In genomic region chr13:93607701-93608100, GRCm38 (mm10) we compare ENCODE assay signal across 28 mouse cellular contexts. TPM values are rescaled to one million over a fixed set of nuclear protein-coding genes. Genes with fewer than 3 reads are reported as not detected.
DNase-seq lines count a peak whose midpoint lies in the region; TF ChIP-seq lines count a peak whose summit lies in the region.
"Had no signal": no experiment of that assay in that cellular context is flagged by ENCODE, and none has a peak within 500 bp of the region (broad histone marks: within the 10 kb centered on the region; RNA-seq: fewer than 3 reads in every experiment).

No protein-coding gene starts in this region.

- H3K27ac ChIP-seq in kidney, adult 2 months (ENCODE audit: insufficient read depth, low read depth, low read length), result peak overlapping the region; percentile 85
- H3K27ac ChIP-seq: forebrain, embryonic 10.5 days; forebrain, embryonic 13.5 days; heart, embryonic 13.5 days; hindbrain, embryonic 14.5 days had no signal

- TF ChIP-seq CTCF in kidney, adult 2 months (conservative IDR thresholded peaks at IDR 0.05; ENCODE audit: insufficient read depth, insufficient read length, low read depth, low read length), result no peak

- H3K4me3 ChIP-seq in kidney, adult 2 months (ENCODE audit: insufficient read depth, low read depth, low read length), result no peak overlapping the region
- H3K4me3 ChIP-seq: forebrain, embryonic 10.5 days; forebrain, embryonic 13.5 days; heart, embryonic 13.5 days had no signal

- H3K4me1 ChIP-seq in kidney, adult 2 months (ENCODE audit: control insufficient read depth, insufficient read depth, low read length), result peaks cover 12% of the 10 kb centered on the region; the same call in 1 of the 2 replicates
- H3K4me1 ChIP-seq: forebrain, embryonic 10.5 days had no signal

- H3K36me3 ChIP-seq in kidney, adult 2 months (ENCODE audit: control insufficient read depth, insufficient read depth, low read length), result no peaks in the 10 kb centered on the region
- H3K36me3 ChIP-seq: forebrain, embryonic 10.5 days; heart, embryonic 13.5 days had no signal

- intact Hi-C loops in left cerebral cortex, postnatal 14 days (cut with DNase I), result loop anchor here (10.0 kb wide), 1 partner anchor 303 kb away; no protein-coding TSS in a partner anchor
- intact Hi-C loops in left cerebral cortex, postnatal 10 days (cut with DNase I), result loop anchor here (5.0 kb wide), 1 partner anchor 95 kb away; no protein-coding TSS in a partner anchor
- intact Hi-C loops in left cerebral cortex, postnatal 36 days (cut with DNase I), result no loop called here

- TF ChIP-seq POLR2A in kidney, adult 2 months (IDR thresholded peaks at IDR 0.05; ENCODE audit: low read depth, low read length), result no peak

- WGBS in kidney, adult 2 months, result 98% methylated on average over 3 of the region's 3 CpGs

- H3K27me3 ChIP-seq in kidney, adult 2 months (replicated peaks; ENCODE audit: control insufficient read depth, insufficient read depth, low read length), result no peaks in the 10 kb centered on the region
- H3K27me3 ChIP-seq: forebrain, embryonic 13.5 days; heart, embryonic 13.5 days had no signal

- no peak for DNase-seq in kidney, adult 2 months
- no peak for DNase-seq in kidney, adult 8-10 months
- peak; percentile 28 for DNase-seq in layer of hippocampus, adult 9-11 months
- no peak for DNase-seq in layer of hippocampus, postnatal 36 days
- peak; percentile 14 to 67 for DNase-seq in left cerebral cortex, postnatal 14 days (ENCODE audit: low spot score in 2 of 2)
- DNase-seq in left cerebral cortex, postnatal 10 days (ENCODE audit: extremely low spot score in 1 of 2, low spot score in 2 of 2), result no peak
- DNase-seq in left cerebral cortex, postnatal 36 days (ENCODE audit: low spot score in 2 of 2), result peak; percentile 32 to 33
- DNase-seq in cerebellum, adult 9-11 months, result no peak
- DNase-seq: adrenal gland, adult 2 months; adrenal gland, postnatal 14 days; cerebellum, adult 11-12 months; cerebellum, adult 8-10 months; cerebellum, postnatal 14 days; gastrocnemius, postnatal 25 days; heart, adult 18-20 months; heart, postnatal 14 days; heart, postnatal 4 days had no signal

RNA-seq across cellular contexts. Expression of gene Bhmt, which starts 30.1 kb away (rescaled TPM):
- 20.3 and 26.4 TPM in 2 replicates for polyA plus RNA-seq in kidney, adult 2 months (2012; rRNA removed)
- total RNA-seq in layer of hippocampus, postnatal 36 days (2021), result not detected
- under 1 TPM in 1 of 2 experiments, not detected in 1; 0.17 TPM for total RNA-seq in left cerebral cortex, postnatal 14 days (2021)
- total RNA-seq in left cerebral cortex, postnatal 10 days (2021), result not detected
- not detected for total RNA-seq in left cerebral cortex, postnatal 36 days (2021)
- total RNA-seq: gastrocnemius, postnatal 25 days; heart, adult 18-20 months; heart, postnatal 14 days; MEL had no signal
- polyA plus RNA-seq: C2C12; CD4-positive, CD25-positive, alpha-beta regulatory T cell, adult 4 months; embryonic facial prominence, embryonic 11.5 days; embryonic facial prominence, embryonic 14.5 days; forebrain, embryonic 10.5 days; forebrain, embryonic 16.5 days; heart, embryonic 16.5 days had no signal

Comparison
In these comparisons a context has a peak if more than half of its experiments do, and no peak if none do; other contexts are left out.
1. DNase-seq: peak in layer of hippocampus, adult 9-11 months (single experiment), left cerebral cortex, postnatal 14 days (2 of 2) and left cerebral cortex, postnatal 36 days (2 of 2); none in kidney, adult 2 months (single experiment), kidney, adult 8-10 months (0 of 2), layer of hippocampus, postnatal 36 days (0 of 2), left cerebral cortex, postnatal 10 days (0 of 2) and cerebellum, adult 9-11 months (single experiment).